Mouse (Mus musculus) thymus, adult 2 months (tissue): ENCODE data around the gene Gm21060.

ENCODE experiments used
- CTCF ChIP-seq: fragments of 200-500 bp; IDR thresholded peaks from 2 replicates; pipeline ENCODE4 v1.5.1; 2012; ENCODE audit warnings: mild to moderate bottlenecking, control low read depth, low read length, moderate library complexity, borderline replicate concordance; ENCODE audit not compliant: control insufficient read depth, poor library complexity, insufficient read depth; ENCODE audit errors: extremely low read depth
- POLR2A ChIP-seq: fragments of 200-500 bp; IDR thresholded peaks from 2 replicates; pipeline ENCODE4 v1.6.1; 2012; ENCODE audit warnings: mild to moderate bottlenecking, low read length, control low read depth, moderate library complexity; ENCODE audit not compliant: control insufficient read depth, poor library complexity, insufficient read depth; ENCODE audit errors: extremely low read depth

DNA sequence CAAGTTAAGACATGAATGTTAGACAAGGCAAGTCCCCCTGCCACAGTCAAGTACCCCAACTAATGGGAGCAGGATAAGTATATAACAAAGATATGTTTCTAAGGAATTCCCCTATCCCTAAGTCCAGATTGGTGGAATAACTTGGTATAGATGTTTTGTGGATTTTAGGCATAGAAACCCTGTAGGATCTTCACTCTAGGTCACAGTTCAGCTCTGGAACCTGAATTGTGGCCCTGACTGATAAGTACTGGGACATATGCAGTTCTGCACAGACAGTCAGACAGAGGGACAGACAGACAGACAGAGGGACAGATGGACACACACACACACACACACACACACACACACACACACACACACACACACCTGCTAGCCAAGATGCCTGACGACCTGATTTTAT lies 32.6 kb downstream of the Gm21060 start:
- no peak for TF ChIP-seq CTCF
- no peak for TF ChIP-seq POLR2A
